ENCODE assay signal across 11 mouse cellular contexts in genomic region chr17:86779191-86780130, GRCm38 (mm10). TPM values are rescaled to one million over a fixed set of nuclear protein-coding genes. Genes with fewer than 3 reads are reported as not detected.
DNase-seq lines count a peak whose midpoint lies in the region; ATAC-seq and TF ChIP-seq lines count a peak whose summit lies in the region.
"Had no signal": no experiment of that assay in that cellular context is flagged by ENCODE, and none has a peak within 500 bp of the region (broad histone marks: within the 10 kb centered on the region; RNA-seq: fewer than 3 reads in every experiment).

No protein-coding gene starts in this region.

- H3K27ac ChIP-seq in kidney, adult 2 months (ENCODE audit: insufficient read depth, low read depth, low read length), result peak overlapping the region; percentile 45
- H3K27ac ChIP-seq: embryonic facial prominence, embryonic 15.5 days had no signal

- no peaks in the 10 kb centered on the region for H3K27me3 ChIP-seq in kidney, adult 2 months (replicated peaks; ENCODE audit: control insufficient read depth, insufficient read depth, low read length)
- H3K27me3 ChIP-seq: embryonic facial prominence, embryonic 15.5 days had no signal

- no peak for TF ChIP-seq POLR2A in kidney, adult 2 months (IDR thresholded peaks at IDR 0.05; ENCODE audit: low read depth, low read length)

- no peak overlapping the region for H3K4me3 ChIP-seq in kidney, adult 2 months (ENCODE audit: insufficient read depth, low read depth, low read length)
- H3K4me3 ChIP-seq: embryonic facial prominence, embryonic 15.5 days had no signal

- H3K36me3 ChIP-seq in kidney, adult 2 months (ENCODE audit: control insufficient read depth, insufficient read depth, low read length), result no peaks in the 10 kb centered on the region
- H3K36me3 ChIP-seq: embryonic facial prominence, embryonic 15.5 days had no signal

- DNase-seq in kidney, adult 2 months, result no peak
- DNase-seq in kidney, postnatal 25 days, result no peak
- DNase-seq in thymus, postnatal 14 days, result peak; percentile 30
- DNase-seq in thymus, postnatal 4 days, result no peak
- no peak for DNase-seq in Muller cell, postnatal 12 days (ENCODE audit: inconsistent ontology term)
- no peak for DNase-seq in left cerebral cortex, adult 9 months (ENCODE audit: low spot score in 2 of 2)
- DNase-seq: cerebellum, adult 9-11 months; kidney, adult 18-20 months had no signal

- ATAC-seq in granulocyte monocyte progenitor cell, adult 5-6 weeks (replicated peaks; ENCODE audit: poor library complexity, severe bottlenecking), result peak; percentile 30
- ATAC-seq: forebrain, embryonic 16.5 days had no signal

- H3K4me1 ChIP-seq in kidney, adult 2 months (ENCODE audit: control insufficient read depth, insufficient read depth, low read length), result peaks cover 12% of the 10 kb centered on the region

- 61% methylated on average over 15 of the region's 15 CpGs for WGBS in kidney, adult 2 months

- TF ChIP-seq CTCF in kidney, adult 2 months (conservative IDR thresholded peaks at IDR 0.05; ENCODE audit: insufficient read depth, insufficient read length, low read depth, low read length), result no peak

RNA-seq across cellular contexts. Expression of gene Epas1, which starts 26.0 kb away (rescaled TPM):
- polyA plus RNA-seq in kidney, adult 2 months (2012; rRNA removed), result 75.9 and 108 TPM in 2 replicates
- total RNA-seq in granulocyte monocyte progenitor cell, adult 5-6 weeks (2014; fragmentation: Nextera tagmentation), result 0.49 TPM in 1 of 2 replicates, not detected in the other
- total RNA-seq in granulocyte monocyte progenitor cell, adult 5-6 weeks (2017), result under 0.01 and 0.15 TPM in 2 replicates
